Comparison of ENCODE assay signal across 9 mouse cellular contexts in the genomic region with DNA sequence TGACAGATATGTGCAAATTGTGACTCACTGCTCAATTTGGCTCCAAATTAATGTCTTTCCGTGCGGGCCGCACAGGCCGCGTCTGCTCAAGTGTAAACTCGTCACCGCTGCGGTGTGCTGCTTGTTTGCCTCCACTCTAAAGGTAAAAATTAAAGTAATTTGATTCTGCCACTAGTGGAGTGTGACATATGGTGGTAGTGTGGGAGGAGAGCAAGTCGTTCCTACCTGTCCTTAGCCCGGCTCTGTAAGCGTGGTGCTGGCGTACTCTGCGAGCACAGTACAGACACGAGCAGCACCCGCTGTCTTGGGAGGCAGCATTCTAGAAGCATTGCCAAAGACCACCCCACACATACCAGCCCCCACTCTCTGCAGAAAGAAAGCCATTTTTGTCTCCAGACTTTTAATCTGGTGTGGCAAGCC.
DNase-seq lines count a peak whose midpoint lies in the region; ATAC-seq and TF ChIP-seq lines count a peak whose summit lies in the region.
"Had no signal": no experiment of that assay in that cellular context is flagged by ENCODE, and none has a peak within 500 bp of the region (broad histone marks: within the 10 kb centered on the region; RNA-seq: fewer than 3 reads in every experiment).

No protein-coding gene starts in this region.

- ATAC-seq in hindbrain, postnatal 0 days, result peak; percentile 62; the same call in 1 of the 2 replicates
- ATAC-seq in neural tube, embryonic 15.5 days (ENCODE audit: low FRiP score), result peak; percentile 33; the same call in 1 of the 2 replicates
- no peak for ATAC-seq in kidney, embryonic 14.5 days (ENCODE audit: low FRiP score, low TSS enrichment)

- peak; percentile 35 to 40 for DNase-seq in cerebellum, adult 18-20 months
- DNase-seq in cerebellum, postnatal 14 days, result peak; percentile 41 to 61
- peak; percentile 58 for DNase-seq in hindbrain, postnatal 0 days (ENCODE audit: low spot score)
- no peak for DNase-seq in ovary, postnatal 10 days (ENCODE audit: low spot score)
- DNase-seq in gastrocnemius, postnatal 14 days, result no peak
- DNase-seq in thymus, postnatal 10 days (ENCODE audit: low spot score in 2 of 2), result no peak

- intact Hi-C loops in gastrocnemius, postnatal 14 days (cut with DNase I; ENCODE audit: low total_unique reads), result no loop called here

- TF ChIP-seq CTCF in hindbrain, postnatal 0 days (IDR thresholded peaks at IDR 0.05; ENCODE audit: low read depth), result no peak

- no peaks in the 10 kb centered on the region for H3K9me3 ChIP-seq in hindbrain, postnatal 0 days (ENCODE audit: low read length)
- H3K9me3 ChIP-seq in neural tube, embryonic 15.5 days (replicated peaks), result no peaks in the 10 kb centered on the region
- no peaks in the 10 kb centered on the region for H3K9me3 ChIP-seq in kidney, embryonic 14.5 days (ENCODE audit: control insufficient read depth, low read length)
- H3K9me3 ChIP-seq: megakaryocyte, embryonic 14.5 days had no signal

- H3K27ac ChIP-seq in hindbrain, postnatal 0 days, result peak overlapping the region; percentile 45; the same call in 1 of the 2 replicates
- H3K27ac ChIP-seq in neural tube, embryonic 15.5 days (replicated peaks), result 0 out of 2 replicates have a peak overlapping the region, but pooled peaks have one; percentile 4
- no peak overlapping the region for H3K27ac ChIP-seq in kidney, embryonic 14.5 days (ENCODE audit: low read depth, low read length)

- no peak overlapping the region for H3K4me3 ChIP-seq in hindbrain, postnatal 0 days (ENCODE audit: low read length)
- H3K4me3 ChIP-seq in neural tube, embryonic 15.5 days (replicated peaks), result no peak overlapping the region
- no peak overlapping the region for H3K4me3 ChIP-seq in kidney, embryonic 14.5 days (ENCODE audit: low read length)
- H3K4me3 ChIP-seq: megakaryocyte, embryonic 14.5 days had no signal

- H3K9ac ChIP-seq in hindbrain, postnatal 0 days (replicated peaks; ENCODE audit: low read length), result peak overlapping the region; percentile 35; the same call in 1 of the 2 replicates
- no peak overlapping the region for H3K9ac ChIP-seq in neural tube, embryonic 15.5 days (replicated peaks)
- no peak overlapping the region for H3K9ac ChIP-seq in kidney, embryonic 14.5 days (ENCODE audit: low read depth, low read length)

- no peaks in the 10 kb centered on the region for H3K36me3 ChIP-seq in hindbrain, postnatal 0 days (ENCODE audit: insufficient read depth, low read length)
- no peaks in the 10 kb centered on the region for H3K36me3 ChIP-seq in neural tube, embryonic 15.5 days
- H3K36me3 ChIP-seq in kidney, embryonic 14.5 days (ENCODE audit: control insufficient read depth, insufficient read depth, low read length), result no peaks in the 10 kb centered on the region

- H3K4me1 ChIP-seq in hindbrain, postnatal 0 days (ENCODE audit: insufficient read depth, low read length), result peaks cover 26% of the 10 kb centered on the region
- H3K4me1 ChIP-seq in neural tube, embryonic 15.5 days, result peaks cover 38% of the 10 kb centered on the region
- peaks cover 18% of the 10 kb centered on the region for H3K4me1 ChIP-seq in kidney, embryonic 14.5 days (ENCODE audit: control insufficient read depth, insufficient read depth, low read length)

- H3K27me3 ChIP-seq in hindbrain, postnatal 0 days (ENCODE audit: insufficient read depth, low read length), result no peaks in the 10 kb centered on the region
- no peaks in the 10 kb centered on the region for H3K27me3 ChIP-seq in neural tube, embryonic 15.5 days (replicated peaks)
- H3K27me3 ChIP-seq in kidney, embryonic 14.5 days (ENCODE audit: control insufficient read depth, insufficient read depth, low read length), result no peaks in the 10 kb centered on the region

- no peak overlapping the region for H3K4me2 ChIP-seq in hindbrain, postnatal 0 days (ENCODE audit: low read depth, low read length)
- H3K4me2 ChIP-seq in neural tube, embryonic 15.5 days, result no peak overlapping the region
- no peak overlapping the region for H3K4me2 ChIP-seq in kidney, embryonic 14.5 days (replicated peaks; ENCODE audit: low read depth, low read length)

- 39% methylated on average over 15 of the region's 15 CpGs for WGBS in hindbrain, postnatal 0 days
- 36% methylated on average over 15 of the region's 15 CpGs for WGBS in neural tube, embryonic 15.5 days
- WGBS in kidney, embryonic 14.5 days, result 24% methylated on average over 15 of the region's 15 CpGs

Comparison
In these comparisons a context has a peak if more than half of its experiments do, and no peak if none do; other contexts are left out.
1. DNase-seq: peak in cerebellum, adult 18-20 months (2 of 2), cerebellum, postnatal 14 days (2 of 2) and hindbrain, postnatal 0 days (single experiment); none in ovary, postnatal 10 days (single experiment), gastrocnemius, postnatal 14 days (single experiment) and thymus, postnatal 10 days (0 of 2).